Mouse (Mus musculus): ENCODE measurements around the gene Lrrc20. TPM values are rescaled to one million over a fixed set of nuclear protein-coding genes. Genes with fewer than 3 reads are reported as not detected.
A peak's percentile ranks its signal among the peaks of the same experiment; 100 is the strongest.

Gene Lrrc20
- polyA plus RNA-seq, 1 experiment from 2014 or later, result 12.4 TPM

DNA sequence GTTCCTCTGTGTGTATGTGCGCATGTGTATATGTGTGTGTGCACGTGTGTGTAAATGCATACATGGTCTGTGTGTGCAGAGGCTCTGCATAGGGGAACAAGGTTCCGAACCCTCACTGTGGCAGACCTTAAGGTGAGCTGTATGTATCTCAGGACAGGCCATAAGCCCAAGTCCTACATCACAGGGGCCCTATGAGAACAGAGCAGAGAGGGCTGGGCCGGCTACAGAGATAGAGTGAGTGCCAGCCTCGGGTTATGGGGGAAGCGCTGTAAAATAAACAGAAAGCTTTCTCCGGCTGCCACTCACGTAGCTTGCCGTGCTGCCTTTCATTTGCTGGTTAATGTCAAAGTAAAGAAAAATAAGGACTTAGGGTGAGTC, 69.3 kb downstream of the Lrrc20 start:
- no peak for ATAC-seq (ENCODE audit: insufficient number of reproducible peaks, insufficient read depth, low FRiP score, low TSS enrichment, low read depth)
- Histone ChIP-seq H3K9me3 (no peaks in the 10 kb centered on the region), H3K9ac (no peak overlapping the region), H3K36me3 (no peaks in the 10 kb centered on the region), H3K4me3 (no peak overlapping the region), H3K4me1 (peaks cover 2% of the 10 kb centered on the region; the same call in 1 of the 2 replicates), H3K4me2 (no peak overlapping the region), H3K27me3 (no peaks in the 10 kb centered on the region; the same call in 1 of the 2 replicates), H3K27ac (no peak overlapping the region)
- WGBS, result 78% methylated on average over 9 of the region's 9 CpGs

GRCm38 (mm10) chr10:61550106-61550505, 74.5 kb downstream of the Lrrc20 start:
- Histone ChIP-seq H3K9ac (no peak overlapping the region), H3K4me3 (no peak overlapping the region), H3K4me2 (no peak overlapping the region), H3K4me1 (no peaks in the 10 kb centered on the region), H3K9me3 (no peaks in the 10 kb centered on the region), H3K27ac (no peak overlapping the region), H3K36me3 (no peaks in the 10 kb centered on the region), H3K27me3 (no peaks in the 10 kb centered on the region)
- WGBS, result 82% methylated on average over 8 of the region's 8 CpGs
- no peak for ATAC-seq (ENCODE audit: insufficient number of reproducible peaks, insufficient read depth, low FRiP score, low TSS enrichment, low read depth)

- no peak for ATAC-seq (ENCODE audit: insufficient number of reproducible peaks, insufficient read depth, low FRiP score, low TSS enrichment, low read depth)
Observed at GRCm38 (mm10) chr10:61555155-61555554, 79.6 kb downstream of the Lrrc20 start.

DNA sequence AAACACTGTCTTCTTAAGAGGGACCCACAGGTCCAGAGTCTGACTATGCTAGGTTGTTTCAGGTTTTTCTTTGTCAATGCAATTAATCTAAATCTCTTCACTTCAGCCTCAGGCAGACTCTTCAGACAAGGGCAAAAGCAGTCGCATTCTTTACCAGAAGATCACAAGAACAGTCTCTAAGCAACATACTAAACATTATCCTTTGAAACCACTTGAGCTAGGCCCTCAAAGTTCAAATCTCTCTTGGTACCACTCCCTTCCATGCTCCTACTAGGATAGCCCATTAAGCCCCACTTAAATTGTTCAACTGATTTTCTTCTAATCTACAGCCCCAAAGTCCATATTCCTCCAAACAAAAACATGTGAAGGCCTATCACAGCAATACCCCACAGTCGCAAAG, 83.0 kb downstream of the Lrrc20 start:
- H3K4me3 ChIP-seq, result no peak overlapping the region
- no peak overlapping the region for H3K27ac ChIP-seq
- no peaks in the 10 kb centered on the region for H3K9me3 ChIP-seq
- no peak for ATAC-seq (ENCODE audit: insufficient number of reproducible peaks, insufficient read depth, low FRiP score, low TSS enrichment, low read depth)
- H3K4me2 ChIP-seq, result no peak overlapping the region
- H3K9ac ChIP-seq, result no peak overlapping the region
- 73% methylated on average over 2 of the region's 2 CpGs for WGBS
- H3K27me3 ChIP-seq, result no peaks in the 10 kb centered on the region
- H3K36me3 ChIP-seq, result peaks cover 5% of the 10 kb centered on the region; the same call in 1 of the 2 replicates
- no peaks in the 10 kb centered on the region for H3K4me1 ChIP-seq

More at GRCm38 (mm10) chr10:61555155-61555554, 79.6 kb downstream of the Lrrc20 start:
- H3K27me3 ChIP-seq, result no peaks in the 10 kb centered on the region
- no peaks in the 10 kb centered on the region for H3K4me1 ChIP-seq
- 78% methylated on average over 6 of the region's 6 CpGs for WGBS
- no peaks in the 10 kb centered on the region for H3K9me3 ChIP-seq
- no peak overlapping the region for H3K9ac ChIP-seq
- H3K27ac ChIP-seq, result no peak overlapping the region
- no peak overlapping the region for H3K4me3 ChIP-seq
- H3K36me3 ChIP-seq, result 0 out of 2 replicates have a peak, but pooled peaks cover 5% of the 10 kb centered on the region
- no peak overlapping the region for H3K4me2 ChIP-seq

DNA sequence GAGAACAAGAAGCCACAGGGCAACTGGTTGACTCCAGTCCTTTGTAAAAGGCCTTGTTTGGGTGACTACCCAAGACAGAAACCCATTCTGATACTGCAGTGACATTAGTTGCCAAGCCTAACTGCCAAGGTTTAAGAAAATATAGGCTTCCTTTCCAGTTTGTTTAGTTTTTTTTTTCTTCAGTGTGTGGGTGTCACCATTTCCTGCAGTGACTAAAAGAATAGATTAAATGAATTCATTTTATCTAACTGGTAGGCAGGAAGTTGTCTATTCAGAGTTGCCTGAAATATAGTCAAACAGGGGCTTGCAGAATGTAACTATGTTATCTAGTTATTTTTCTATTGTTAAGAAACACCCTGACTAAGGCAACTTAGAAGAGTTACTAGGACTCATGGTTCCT, 83.9 kb downstream of the Lrrc20 start:
- H3K27ac ChIP-seq, result no peak overlapping the region
- ATAC-seq (ENCODE audit: insufficient number of reproducible peaks, insufficient read depth, low FRiP score, low TSS enrichment, low read depth), result no peak
- 0 out of 2 replicates have a peak, but pooled peaks cover 5% of the 10 kb centered on the region for H3K4me1 ChIP-seq
- H3K4me3 ChIP-seq, result no peak overlapping the region
- no peaks in the 10 kb centered on the region for H3K27me3 ChIP-seq
- H3K9ac ChIP-seq, result no peak overlapping the region
- H3K4me2 ChIP-seq, result no peak overlapping the region
- H3K9me3 ChIP-seq, result no peaks in the 10 kb centered on the region
- H3K36me3 ChIP-seq, result peaks cover 5% of the 10 kb centered on the region; the same call in 1 of the 2 replicates

DNA sequence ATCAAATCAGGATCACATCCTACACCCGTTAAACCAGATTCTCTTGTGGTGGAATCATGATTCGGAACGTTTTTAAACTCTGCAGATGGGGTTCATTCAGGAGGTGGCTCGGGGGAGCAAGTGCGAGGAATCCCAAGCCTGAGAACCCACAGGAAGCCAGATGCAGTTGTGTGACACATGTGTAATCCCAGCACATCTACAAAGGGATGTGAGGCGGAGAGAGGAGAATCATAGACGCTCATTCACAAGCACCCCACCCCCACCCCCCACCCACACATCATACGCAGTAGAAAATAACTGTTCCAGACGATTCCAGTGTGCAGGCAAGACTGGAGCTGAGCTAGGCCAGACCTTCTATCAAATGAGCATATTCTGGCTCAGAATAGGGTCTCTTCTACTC, 87.9 kb downstream of the Lrrc20 start:
- 0 out of 2 replicates have a peak overlapping the region, but pooled peaks have one; percentile 22 for H3K27ac ChIP-seq
- H3K4me2 ChIP-seq, result no peak overlapping the region
- no peak for ATAC-seq (ENCODE audit: insufficient number of reproducible peaks, insufficient read depth, low FRiP score, low TSS enrichment, low read depth)
- no peak overlapping the region for H3K4me3 ChIP-seq
- H3K27me3 ChIP-seq, result no peaks in the 10 kb centered on the region
- H3K9ac ChIP-seq, result no peak overlapping the region
- 0 out of 2 replicates have a peak, but pooled peaks cover 5% of the 10 kb centered on the region for H3K4me1 ChIP-seq
- 50% methylated on average over 9 of the region's 9 CpGs for WGBS
- no peaks in the 10 kb centered on the region for H3K9me3 ChIP-seq
- H3K36me3 ChIP-seq, result no peaks in the 10 kb centered on the region; the same call in 1 of the 2 replicates

- H3K27me3 ChIP-seq, result no peaks in the 10 kb centered on the region
- WGBS, result 83% methylated on average over 4 of the region's 4 CpGs
Observed at GRCm38 (mm10) chr10:61564408-61564807, 88.8 kb downstream of the Lrrc20 start.

GRCm38 (mm10) chr10:61570181-61570580, 94.6 kb downstream of the Lrrc20 start:
- 53% methylated on average over 10 of the region's 10 CpGs for WGBS
- Histone ChIP-seq H3K27me3 (no peaks in the 10 kb centered on the region), H3K27ac (no peak overlapping the region), H3K36me3 (no peaks in the 10 kb centered on the region; the same call in 1 of the 2 replicates), H3K9ac (no peak overlapping the region), H3K4me1 (no peaks in the 10 kb centered on the region), H3K9me3 (no peaks in the 10 kb centered on the region), H3K4me2 (no peak overlapping the region), H3K4me3 (no peak overlapping the region)
- ATAC-seq (ENCODE audit: insufficient number of reproducible peaks, insufficient read depth, low FRiP score, low TSS enrichment, low read depth), result no peak

More at GRCm38 (mm10) chr10:61564408-61564807, 88.8 kb downstream of the Lrrc20 start:
- H3K4me3 ChIP-seq, result no peak overlapping the region
- H3K4me2 ChIP-seq, result no peak overlapping the region
- peak overlapping the region; percentile 22; the same call in 1 of the 2 replicates for H3K27ac ChIP-seq
- H3K9me3 ChIP-seq, result no peaks in the 10 kb centered on the region
- 0 out of 2 replicates have a peak, but pooled peaks cover 5% of the 10 kb centered on the region for H3K4me1 ChIP-seq
- no peak overlapping the region for H3K9ac ChIP-seq
- ATAC-seq (ENCODE audit: insufficient number of reproducible peaks, insufficient read depth, low FRiP score, low TSS enrichment, low read depth), result no peak
- no peaks in the 10 kb centered on the region; the same call in none of the 2 replicates for H3K36me3 ChIP-seq

GRCm38 (mm10) chr10:61572126-61572525, 96.5 kb downstream of the Lrrc20 start:
- Histone ChIP-seq H3K9ac (no peak overlapping the region), H3K4me3 (no peak overlapping the region), H3K27me3 (no peaks in the 10 kb centered on the region), H3K36me3 (no peaks in the 10 kb centered on the region; the same call in 1 of the 2 replicates), H3K4me2 (no peak overlapping the region), H3K4me1 (peaks cover 13% of the 10 kb centered on the region), H3K9me3 (no peaks in the 10 kb centered on the region), H3K27ac (no peak overlapping the region)
- ATAC-seq (ENCODE audit: insufficient number of reproducible peaks, insufficient read depth, low FRiP score, low TSS enrichment, low read depth), result no peak
- WGBS, result 53% methylated on average over 5 of the region's 5 CpGs

- H3K27me3 ChIP-seq, result no peaks in the 10 kb centered on the region
- no peak overlapping the region for H3K4me3 ChIP-seq
- 0 out of 2 replicates have a peak, but pooled peaks cover 8% of the 10 kb centered on the region for H3K36me3 ChIP-seq
- H3K4me2 ChIP-seq, result no peak overlapping the region
- no peaks in the 10 kb centered on the region for H3K9me3 ChIP-seq
- no peak for ATAC-seq (ENCODE audit: insufficient number of reproducible peaks, insufficient read depth, low FRiP score, low TSS enrichment, low read depth)
- H3K4me1 ChIP-seq, result peaks cover 13% of the 10 kb centered on the region
- H3K9ac ChIP-seq, result no peak overlapping the region
- WGBS, result 62% methylated on average over 13 of the region's 13 CpGs
- no peak overlapping the region for H3K27ac ChIP-seq
Observed at GRCm38 (mm10) chr10:61576120-61576767, 100.6 kb downstream of the Lrrc20 start.

DNA sequence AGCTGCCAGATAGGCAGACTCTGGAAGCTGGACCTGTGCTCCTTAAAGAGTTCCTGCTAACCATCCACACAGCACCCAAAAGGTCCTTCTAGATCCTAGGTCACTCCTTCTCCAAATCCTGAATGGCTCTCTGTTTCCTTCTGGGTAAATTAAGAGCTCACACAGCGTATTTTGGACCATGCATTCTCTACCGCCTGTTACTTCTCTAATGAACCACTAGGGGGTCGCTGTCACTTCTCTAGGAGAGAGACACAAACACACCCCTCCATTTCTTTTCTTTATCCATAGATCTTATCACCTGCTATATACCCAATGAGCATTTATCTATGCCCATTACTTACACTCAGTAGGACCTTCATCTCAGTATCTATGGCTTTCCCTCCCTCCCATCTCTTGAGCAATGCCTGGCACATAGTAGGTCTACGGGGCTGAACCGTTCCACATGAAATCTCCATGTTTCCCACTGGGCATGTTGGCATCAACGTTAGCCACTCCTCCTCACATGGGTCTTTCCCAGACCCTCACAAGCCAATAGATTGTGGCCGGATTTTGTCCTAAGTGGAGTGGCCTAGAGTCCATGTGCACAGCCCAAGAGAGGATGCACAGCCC, 111.7 kb downstream of the Lrrc20 start:
- no peak overlapping the region for H3K4me2 ChIP-seq
- no peaks in the 10 kb centered on the region for H3K9me3 ChIP-seq
- H3K4me3 ChIP-seq, result no peak overlapping the region
- no peak overlapping the region for H3K9ac ChIP-seq
- peaks cover 14% of the 10 kb centered on the region; the same call in 1 of the 2 replicates for H3K4me1 ChIP-seq
- H3K27me3 ChIP-seq, result no peaks in the 10 kb centered on the region
- no peaks in the 10 kb centered on the region for H3K36me3 ChIP-seq
- ATAC-seq (ENCODE audit: insufficient number of reproducible peaks, insufficient read depth, low FRiP score, low TSS enrichment, low read depth), result no peak
- 79% methylated on average over 7 of the region's 7 CpGs for WGBS
- no peak overlapping the region for H3K27ac ChIP-seq

DNA sequence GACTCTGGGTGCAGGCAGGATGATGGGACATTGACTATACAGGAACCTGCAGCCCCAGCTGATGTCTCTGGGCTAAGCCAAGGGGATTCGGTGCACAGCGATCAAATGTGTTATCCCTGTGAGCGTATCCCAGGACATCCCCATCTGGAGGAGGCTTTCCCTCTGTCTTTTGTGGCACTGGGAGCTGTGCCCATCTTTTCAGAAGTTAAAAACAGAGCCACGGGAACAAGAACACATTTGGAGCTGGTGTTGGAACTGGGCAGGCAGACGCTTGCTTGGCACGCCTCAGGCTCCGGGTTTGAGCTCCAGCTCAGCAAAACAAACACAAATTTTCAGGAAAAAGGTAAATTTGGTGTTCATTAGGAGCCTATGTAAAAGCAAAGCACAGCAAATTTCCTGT, 122.4 kb downstream of the Lrrc20 start:
- 63% methylated on average over 7 of the region's 7 CpGs for WGBS
- no peak for ATAC-seq (ENCODE audit: insufficient number of reproducible peaks, insufficient read depth, low FRiP score, low TSS enrichment, low read depth)
- no peak overlapping the region for H3K27ac ChIP-seq
- no peaks in the 10 kb centered on the region for H3K36me3 ChIP-seq
- H3K9me3 ChIP-seq, result no peaks in the 10 kb centered on the region
- 0 out of 2 replicates have a peak overlapping the region, but pooled peaks have one; percentile 6 for H3K9ac ChIP-seq
- H3K4me2 ChIP-seq, result no peak overlapping the region
- H3K27me3 ChIP-seq, result peaks cover 47% of the 10 kb centered on the region
- peaks cover 20% of the 10 kb centered on the region; the same call in 1 of the 2 replicates for H3K4me1 ChIP-seq
- no peak overlapping the region for H3K4me3 ChIP-seq
